Mouse (Mus musculus) adrenal gland, postnatal 4 days (tissue): ENCODE results near the gene Dbil5. TPM values are rescaled to one million over a fixed set of nuclear protein-coding genes. Genes with fewer than 3 reads are reported as not detected.

Source experiments
- total RNA-seq, 2 experiments: library from RNA; stranded (reverse); gene quantifications; 2 replicates each; pipeline ENCODE4 v1.2.3; 2021

The Dbil5 gene
- total RNA-seq, 2 experiments from 2014 or later, result 0.59 TPM; not detected in 1

Other genes starting within 250 kb of the Dbil5 start
- gene 1700016K19Rik, start 217.7 kb upstream of the Dbil5 start, total RNA-seq, result not detected
- 10 to 100 TPM; 35.5 to 40.1 TPM for gene Rflnb, start 189.8 kb upstream of the Dbil5 start, total RNA-seq
- 10 to 100 TPM; 42.2 to 49.3 TPM for gene Vps53, start 38.0 kb upstream of the Dbil5 start, total RNA-seq
- 10 to 100 TPM in 1 of 2 experiments, 1 to 10 TPM in 1; 9.8 to 10.5 TPM for gene Fam57a, start 37.9 kb upstream of the Dbil5 start, total RNA-seq
- gene Gemin4, start 56 bp downstream of the Dbil5 start, total RNA-seq, result 10 to 100 TPM in 1 of 2 experiments, 1 to 10 TPM in 1; 9.6 to 10.3 TPM
- gene Mrm3, start 26.1 kb downstream of the Dbil5 start, total RNA-seq, result 10 to 100 TPM; 21.3 to 22.1 TPM
- 100 to 1,000 TPM in 1 of 2 experiments, 10 to 100 TPM in 1; 85.6 to 109 TPM for gene Glod4, start 26.1 kb downstream of the Dbil5 start, total RNA-seq
- 10 to 100 TPM; 26.4 to 28.3 TPM for gene Nxn, start 181.5 kb downstream of the Dbil5 start, total RNA-seq
- gene Timm22, start 189.3 kb downstream of the Dbil5 start, total RNA-seq, result 10 to 100 TPM; 46.5 to 52.9 TPM